Mouse (Mus musculus) spleen, adult 2 months (tissue): ENCODE measurements at regions not wholly inside any gene's neighbourhood (a gene's known extent, or its start where the extent isn't known, plus 50 kb on each side); places are given as distances from the start of the nearest gene placed in this dataset.

Experiments used
- CTCF ChIP-seq: fragments of 200-500 bp; IDR thresholded peaks from 2 replicates; pipeline ENCODE4 v1.5.1; 2011; ENCODE audit warnings: mild to moderate bottlenecking, inconsistent platforms; ENCODE audit not compliant: insufficient read depth, insufficient read length, insufficient replicate concordance; ENCODE audit errors: extremely low read depth
- POLR2A ChIP-seq: fragments of 200-500 bp; IDR thresholded peaks from 2 replicates; pipeline ENCODE4 v1.6.1; 2011; ENCODE audit warnings: low read depth, low read length, inconsistent platforms

DNA sequence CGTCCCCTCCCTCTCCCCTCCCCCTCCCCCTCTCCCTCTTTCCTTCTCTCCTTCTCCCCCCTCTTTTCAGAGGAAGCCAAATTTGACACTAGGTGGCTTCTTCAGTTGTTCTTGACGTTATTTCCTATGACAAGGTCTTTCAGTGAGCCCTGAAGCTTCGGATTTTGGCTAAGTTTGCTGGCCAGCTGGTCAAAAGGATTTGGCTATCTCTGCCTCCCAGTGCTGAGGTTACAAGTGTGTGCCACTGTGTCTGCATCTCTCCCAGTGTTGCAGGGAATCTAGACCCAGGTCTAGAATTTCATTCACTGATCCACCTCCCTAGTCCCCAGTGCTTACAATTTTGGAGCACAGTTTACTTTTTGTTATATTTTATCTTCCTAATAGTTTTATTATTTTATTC is 329.7 kb upstream of the Gm21798 start:
- TF ChIP-seq CTCF: no peak
- no peak for TF ChIP-seq POLR2A
